Mouse (Mus musculus) forebrain, embryonic 15.5 days (tissue): ENCODE data around the gene Them4. TPM values are rescaled to one million over a fixed set of nuclear protein-coding genes. Genes with fewer than 3 reads are reported as not detected.

Experiments
- ATAC-seq: fragments of 200-750 bp; cut with Nextera tagmentation; replicated peaks from 2 replicates; pipeline ENCODE4 v1.8.0; 2017; ENCODE audit warnings: mild to moderate bottlenecking, moderate TSS enrichment, moderate library complexity
- H3K27ac ChIP-seq: fragments of 300-500 bp; sonication (generic); replicated peaks from 2 replicates; pipeline ENCODE4 v1.5.1; 2015; ENCODE audit warnings: mild to moderate bottlenecking, inconsistent platforms
- H3K27me3 ChIP-seq: fragments of 300-500 bp; sonication (generic); 2 replicates; pipeline ENCODE4 v1.6.1; 2015; ENCODE audit warnings: inconsistent platforms
- H3K36me3 ChIP-seq: fragments of 300-500 bp; sonication (generic); 2 replicates; pipeline ENCODE4 v1.6.1; 2015; ENCODE audit warnings: mild to moderate bottlenecking, inconsistent platforms
- H3K4me1 ChIP-seq: fragments of 300-500 bp; sonication (generic); 2 replicates; pipeline ENCODE4 v1.6.1; 2015; ENCODE audit warnings: inconsistent platforms
- H3K4me2 ChIP-seq: fragments of 300-500 bp; sonication (generic); replicated peaks from 2 replicates; pipeline ENCODE4 v1.6.1; 2015; ENCODE audit warnings: mild to moderate bottlenecking, inconsistent platforms
- H3K4me3 ChIP-seq: fragments of 300-500 bp; sonication (generic); 2 replicates; pipeline ENCODE4 v1.5.1; 2015; ENCODE audit warnings: mild to moderate bottlenecking, inconsistent platforms
- H3K9ac ChIP-seq: fragments of 300-500 bp; sonication (generic); replicated peaks from 2 replicates; pipeline ENCODE4 v1.6.1; 2015; ENCODE audit warnings: mild to moderate bottlenecking, inconsistent platforms
- H3K9me3 ChIP-seq: fragments of 300-500 bp; sonication (generic); 2 replicates; pipeline ENCODE4 v1.6.1; 2016; ENCODE audit warnings: inconsistent platforms
- WGBS: fragments of 180-500 bp; shearing (Covaris S2); methylation state at CpG from one replicate; pipeline ENCODE4 v1.1.7; 2015; ENCODE audit warnings: mixed read lengths; 5-methylcytosine and 5-hydroxymethylcytosine counted together
- polyA plus RNA-seq: library from polyadenylated mRNA; unstranded; fragments of >200 nt; fragmentation: Nextera tagmentation; extraction: Ambion mirVana; gene quantifications from 2 replicates; pipeline ENCODE4 v1.2.1, GENCODE M21; 2015

Gene Them4
- polyA plus RNA-seq, 1 experiment from 2014 or later = 34.1 TPM

DNA sequence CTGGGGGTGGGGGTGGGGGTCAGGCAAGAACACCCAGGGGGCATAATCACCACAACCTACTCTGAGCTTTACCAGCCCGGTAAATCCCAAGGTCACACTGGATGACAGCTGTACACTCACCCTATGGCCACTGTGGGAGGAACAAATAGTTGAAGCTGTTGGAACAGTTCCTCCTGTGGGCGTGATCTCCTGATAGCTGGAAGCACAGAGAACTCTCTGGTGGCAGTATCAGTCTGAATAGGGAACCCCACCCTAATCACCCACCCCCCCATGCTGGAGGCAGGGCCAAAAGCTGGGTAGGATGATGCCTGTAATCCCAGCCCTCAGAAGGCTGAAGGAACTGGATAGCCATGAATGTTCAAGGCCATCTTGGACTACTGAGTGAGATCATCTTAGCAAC lies 59.8 kb downstream of the Them4 start:
- no peak overlapping the region for H3K4me2 ChIP-seq
- no peaks in the 10 kb centered on the region for H3K9me3 ChIP-seq
- no peak overlapping the region for H3K27ac ChIP-seq
- ATAC-seq = no peak
- WGBS = 67% methylated on average over 2 of the region's 2 CpGs
- H3K9ac ChIP-seq = no peak overlapping the region
- H3K36me3 ChIP-seq = no peaks in the 10 kb centered on the region
- H3K27me3 ChIP-seq = peaks cover 10% of the 10 kb centered on the region; the same call in 1 of the 2 replicates
- no peak overlapping the region for H3K4me3 ChIP-seq
- H3K4me1 ChIP-seq = peaks cover 29% of the 10 kb centered on the region

DNA sequence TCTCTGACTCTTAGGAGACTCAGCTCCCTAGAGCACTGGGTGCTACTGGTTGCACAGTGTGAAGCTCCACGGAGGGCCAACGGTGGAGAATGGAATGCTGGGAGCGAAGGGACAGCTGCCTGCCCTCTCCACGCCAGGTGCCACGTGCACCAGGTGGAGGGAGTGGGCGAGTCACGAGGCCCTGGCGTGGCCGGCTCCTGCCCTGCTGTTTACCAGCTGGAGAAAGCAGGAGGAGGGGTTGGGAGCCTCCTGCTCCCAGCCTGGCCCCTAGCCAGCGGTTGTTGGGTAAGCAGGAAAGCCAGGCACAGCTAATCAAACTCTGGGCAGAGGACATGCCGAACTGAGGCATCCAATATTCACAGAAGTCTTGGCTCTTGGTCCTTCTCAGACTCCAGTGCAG lies 61.7 kb downstream of the Them4 start:
- Histone ChIP-seq H3K9ac (0 out of 2 replicates have a peak overlapping the region, but pooled peaks have one; percentile 13), H3K36me3 (no peaks in the 10 kb centered on the region), H3K27ac (no peak overlapping the region), H3K4me1 (peaks cover 29% of the 10 kb centered on the region), H3K9me3 (no peaks in the 10 kb centered on the region), H3K4me3 (peak overlapping the region; percentile 7; the same call in 1 of the 2 replicates), H3K4me2 (peak overlapping the region; percentile 37), H3K27me3 (no peaks in the 10 kb centered on the region)
- ATAC-seq = peak; percentile 23
- 4% methylated on average over 11 of the region's 11 CpGs for WGBS

DNA sequence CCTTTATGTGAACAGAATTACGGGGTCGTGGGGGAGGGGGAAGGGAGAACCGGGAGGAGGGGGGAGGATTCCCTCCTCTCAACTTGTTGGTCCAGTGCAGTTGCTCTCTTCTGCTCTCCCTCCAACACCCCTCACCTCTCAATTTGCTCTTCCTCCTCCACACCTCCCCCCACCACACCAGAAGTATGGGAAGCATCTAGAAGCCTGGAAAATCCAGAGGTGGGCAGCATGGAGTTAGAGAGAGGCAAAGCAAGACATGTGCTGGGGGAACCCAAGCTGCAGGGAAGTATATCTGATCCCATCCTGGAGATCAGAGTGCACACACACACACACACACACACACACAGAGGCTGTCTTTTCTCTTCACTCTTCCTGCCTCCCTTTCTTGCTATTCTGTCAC lies 62.1 kb downstream of the Them4 start:
- 6% methylated on average over 3 of the region's 3 CpGs for WGBS
- H3K4me1 ChIP-seq = peaks cover 29% of the 10 kb centered on the region
- H3K36me3 ChIP-seq = no peaks in the 10 kb centered on the region
- H3K4me2 ChIP-seq = peak overlapping the region; percentile 37
- H3K27me3 ChIP-seq = no peaks in the 10 kb centered on the region
- 0 out of 2 replicates have a peak overlapping the region, but pooled peaks have one; percentile 13 for H3K9ac ChIP-seq
- H3K27ac ChIP-seq = no peak overlapping the region
- no peak for ATAC-seq
- H3K9me3 ChIP-seq = no peaks in the 10 kb centered on the region
- no peak overlapping the region for H3K4me3 ChIP-seq

DNA sequence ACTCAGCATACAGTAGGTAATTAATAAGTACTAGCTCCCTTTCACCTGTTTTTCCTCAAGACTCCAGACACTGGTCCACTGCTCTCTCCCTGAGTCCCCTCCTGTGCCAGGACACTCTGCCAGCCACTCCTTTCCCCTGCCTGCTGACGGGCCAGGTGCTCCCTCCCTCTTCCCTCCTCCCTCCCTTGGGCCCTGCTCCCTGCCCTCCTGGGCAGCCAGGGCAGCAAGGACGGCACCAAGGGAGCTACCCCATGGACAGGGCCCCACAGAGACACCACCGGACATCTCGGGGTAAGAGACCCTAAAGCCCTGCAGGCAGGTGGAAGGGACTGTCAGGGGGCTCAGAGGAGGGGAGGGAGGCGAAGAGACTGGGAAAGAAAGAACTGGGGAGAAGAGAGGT lies 62.8 kb downstream of the Them4 start, which contains the start of gene Rorc:
Gene Rorc, plus strand, starts transcription at position 154 of the 400 bp plus-strand sequence.
- H3K36me3 ChIP-seq = no peaks in the 10 kb centered on the region
- H3K4me2 ChIP-seq = peak within 1 kb of the TSS; percentile 37
- 12% methylated on average over 5 of the region's 5 CpGs for whole genome bisulfite sequencing
- no peaks in the 10 kb centered on the region for H3K27me3 ChIP-seq
- no peaks in the 10 kb centered on the region for H3K9me3 ChIP-seq
- H3K9ac ChIP-seq = 0 out of 2 replicates have a peak within 1 kb of the TSS, but pooled peaks have one; percentile 13
- 0 out of 2 replicates have a peak, but pooled peaks have one; percentile 14 for ATAC-seq
- peaks cover 29% of the 10 kb centered on the region for H3K4me1 ChIP-seq
- H3K4me3 ChIP-seq = peak within 1 kb of the TSS; percentile 7; the same call in 1 of the 2 replicates
- no peak within 1 kb of the TSS for H3K27ac ChIP-seq

DNA sequence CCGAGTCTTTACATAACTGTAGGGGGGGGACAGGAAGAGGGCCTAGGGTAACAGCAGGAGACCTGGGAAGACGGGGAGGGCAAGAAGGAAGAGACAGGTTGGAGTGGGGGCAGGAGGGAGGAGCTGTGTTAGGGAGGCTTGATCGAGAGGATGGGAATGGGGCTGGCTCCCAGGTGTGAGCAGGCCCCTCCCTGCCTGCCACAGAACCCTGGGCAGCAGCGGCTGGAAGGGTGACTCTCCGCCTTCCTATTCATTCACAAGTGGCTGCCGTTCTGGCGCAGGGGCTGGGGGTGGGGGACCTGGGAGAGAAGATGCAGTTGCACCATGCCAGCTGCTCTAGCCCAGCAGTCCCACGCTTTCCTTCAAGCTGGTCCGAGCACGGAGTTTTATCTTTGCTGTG lies 63.2 kb downstream of the Them4 start:
- Histone ChIP-seq H3K36me3 (no peaks in the 10 kb centered on the region), H3K4me2 (peak overlapping the region; percentile 27; the same call in 1 of the 2 replicates), H3K4me1 (peaks cover 29% of the 10 kb centered on the region), H3K27ac (no peak overlapping the region), H3K27me3 (no peaks in the 10 kb centered on the region), H3K4me3 (no peak overlapping the region; the same call in 1 of the 2 replicates), H3K9me3 (no peaks in the 10 kb centered on the region), H3K9ac (no peak overlapping the region)
- under 1% methylated on average over 10 of the region's 10 CpGs for WGBS
- peak; percentile 27; the same call in 1 of the 2 replicates for ATAC-seq

DNA sequence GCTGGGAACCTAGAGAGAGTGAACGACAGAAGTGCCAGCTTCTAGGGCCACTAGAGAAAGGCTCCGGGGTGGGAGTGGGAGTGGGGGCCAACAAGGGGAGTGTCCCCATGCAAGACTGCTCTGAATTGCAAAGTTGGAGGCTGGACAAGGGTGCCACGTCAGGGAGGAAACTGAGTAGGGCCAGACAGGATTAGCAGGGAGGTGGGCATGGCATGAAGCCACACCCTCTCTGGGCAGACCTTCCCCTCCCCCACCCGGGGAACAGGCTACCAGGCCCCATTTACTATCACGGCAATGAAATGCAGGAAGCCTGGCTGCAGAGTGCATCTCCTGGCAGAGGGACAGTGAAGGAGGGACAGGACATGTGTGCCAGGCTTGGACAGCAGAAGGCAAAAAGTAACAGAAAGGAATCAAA lies 63.7 kb downstream of the Them4 start:
- no peak overlapping the region for H3K27ac ChIP-seq
- no peaks in the 10 kb centered on the region for H3K27me3 ChIP-seq
- peaks cover 29% of the 10 kb centered on the region for H3K4me1 ChIP-seq
- H3K9me3 ChIP-seq = no peaks in the 10 kb centered on the region
- peak; percentile 51; the same call in 1 of the 2 replicates for ATAC-seq
- H3K4me2 ChIP-seq = peak overlapping the region; percentile 27; the same call in 1 of the 2 replicates
- H3K9ac ChIP-seq = no peak overlapping the region
- H3K4me3 ChIP-seq = no peak overlapping the region
- 0% methylated on average over 5 of the region's 5 CpGs for WGBS
- no peaks in the 10 kb centered on the region for H3K36me3 ChIP-seq

DNA sequence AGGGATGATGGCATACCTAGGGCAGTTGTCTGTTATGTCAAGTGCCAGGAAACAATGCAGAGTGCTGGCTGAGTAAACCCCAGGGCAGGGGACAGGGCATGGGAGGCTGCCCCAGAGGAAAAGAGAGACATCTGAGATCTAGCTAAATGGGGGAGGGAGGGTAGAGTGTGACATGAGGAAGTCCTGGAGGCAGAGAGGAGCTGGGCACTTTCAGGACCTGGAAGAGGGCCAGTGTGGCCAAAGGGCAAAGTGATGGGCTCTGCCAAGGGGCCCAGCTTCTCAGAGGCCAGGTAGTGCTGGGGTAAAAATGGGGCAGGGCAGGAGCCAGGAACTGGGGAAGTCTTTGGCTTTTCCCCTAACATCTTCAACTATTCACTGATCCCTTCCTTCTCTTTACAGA lies 64.7 kb downstream of the Them4 start:
- Histone ChIP-seq H3K27me3 (no peaks in the 10 kb centered on the region), H3K9me3 (no peaks in the 10 kb centered on the region), H3K36me3 (no peaks in the 10 kb centered on the region), H3K27ac (no peak overlapping the region), H3K4me3 (no peak overlapping the region), H3K4me2 (no peak overlapping the region), H3K9ac (no peak overlapping the region), H3K4me1 (peaks cover 29% of the 10 kb centered on the region)
- no peak for ATAC-seq

DNA sequence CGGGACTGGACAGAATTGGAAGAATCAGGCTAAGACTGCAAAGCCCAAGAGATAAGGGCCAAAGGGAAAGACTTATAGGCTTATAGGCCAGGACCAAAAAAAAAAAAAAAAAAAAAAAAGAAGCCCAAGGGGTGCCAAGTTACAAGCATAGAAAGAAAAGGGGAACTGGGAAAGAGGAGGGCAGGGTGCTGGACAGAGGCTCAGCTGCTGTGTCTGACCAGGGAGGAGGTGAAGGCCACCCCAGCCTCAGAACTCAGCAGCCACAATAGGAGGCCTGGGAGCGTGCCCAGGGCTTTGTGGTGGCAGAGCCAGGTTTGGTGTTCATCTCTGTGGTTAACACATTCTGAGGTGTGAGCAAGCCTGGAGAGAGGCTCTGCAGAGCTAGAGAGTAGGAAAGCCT lies 65.3 kb downstream of the Them4 start:
- Histone ChIP-seq H3K9ac (no peak overlapping the region), H3K9me3 (no peaks in the 10 kb centered on the region), H3K4me1 (peaks cover 29% of the 10 kb centered on the region), H3K27ac (no peak overlapping the region), H3K36me3 (no peaks in the 10 kb centered on the region), H3K4me2 (no peak overlapping the region), H3K4me3 (no peak overlapping the region), H3K27me3 (no peaks in the 10 kb centered on the region)
- ATAC-seq = no peak
- 80% methylated on average over 2 of the region's 2 CpGs for WGBS

DNA sequence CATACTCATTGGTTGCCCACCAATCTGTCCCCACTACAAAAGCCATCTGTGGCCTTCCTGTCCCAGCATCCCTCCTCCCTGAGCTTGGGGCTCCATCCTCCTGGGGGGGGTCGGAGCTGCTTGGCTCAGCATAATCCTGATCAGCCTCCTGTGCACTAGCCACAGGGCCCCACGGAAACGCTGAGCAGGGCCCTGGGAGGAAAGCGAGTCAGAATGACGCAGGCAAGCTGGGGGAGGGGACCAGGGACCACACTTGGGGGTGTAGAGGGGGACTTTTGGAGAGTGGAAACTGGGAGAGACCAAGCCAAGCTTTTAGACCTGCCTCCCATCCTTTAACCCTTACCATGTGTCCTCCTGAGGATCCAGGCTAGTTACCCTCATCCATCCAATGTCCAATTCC lies 66.0 kb downstream of the Them4 start:
- Histone ChIP-seq H3K4me2 (no peak overlapping the region), H3K4me3 (no peak overlapping the region), H3K27me3 (no peaks in the 10 kb centered on the region), H3K4me1 (peaks cover 29% of the 10 kb centered on the region), H3K9ac (no peak overlapping the region), H3K9me3 (no peaks in the 10 kb centered on the region), H3K36me3 (no peaks in the 10 kb centered on the region), H3K27ac (no peak overlapping the region)
- WGBS = 54% methylated on average over 5 of the region's 5 CpGs
- ATAC-seq = no peak

DNA sequence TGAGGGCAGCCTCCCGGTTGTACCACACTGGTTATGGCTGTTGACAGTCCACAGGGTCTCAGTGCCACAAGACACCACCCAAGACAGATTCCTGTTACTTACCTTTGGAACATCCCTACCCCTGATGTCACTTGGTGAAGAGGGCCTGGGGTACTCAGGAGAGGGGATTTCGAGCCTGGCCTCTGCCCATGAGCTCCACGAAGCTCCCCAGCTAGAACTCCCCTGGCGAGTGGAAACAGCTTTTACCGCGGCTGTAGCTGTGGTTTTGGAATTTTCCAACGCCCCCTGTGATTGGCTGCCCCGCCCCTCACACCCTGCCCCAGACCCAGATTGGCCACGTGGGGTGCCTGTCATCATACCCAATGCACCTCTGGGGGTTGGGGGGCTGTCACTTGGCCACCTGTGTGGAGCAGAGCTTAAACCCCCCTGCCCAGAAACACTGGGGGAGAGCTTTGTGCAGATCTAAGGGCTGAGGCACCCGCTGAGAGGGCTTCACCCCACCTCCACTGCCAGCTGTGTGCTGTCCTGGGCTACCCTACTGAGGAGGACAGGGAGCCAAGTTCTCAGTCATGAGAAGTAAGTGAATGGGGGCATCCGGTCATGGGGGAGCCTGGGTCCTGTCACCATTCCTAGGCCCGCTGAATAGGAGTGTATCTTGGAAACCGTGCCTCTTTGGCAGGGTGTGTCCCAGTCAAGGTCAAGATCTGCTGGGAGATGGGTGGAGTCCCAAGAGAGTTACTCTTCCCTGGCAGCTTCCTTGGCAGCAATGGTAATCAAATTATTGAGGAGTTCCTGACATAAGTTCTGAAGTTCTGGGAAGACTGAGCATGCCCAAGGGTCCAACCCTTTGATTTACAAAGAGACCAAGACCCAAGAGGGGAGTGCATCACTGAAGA lies 67.4 kb downstream of the Them4 start:
- Histone ChIP-seq H3K4me2 (no peak overlapping the region), H3K27me3 (no peaks in the 10 kb centered on the region), H3K9ac (no peak overlapping the region), H3K4me1 (peaks cover 20% of the 10 kb centered on the region), H3K27ac (no peak overlapping the region), H3K36me3 (no peaks in the 10 kb centered on the region), H3K4me3 (no peak overlapping the region), H3K9me3 (no peaks in the 10 kb centered on the region)
- ATAC-seq = no peak
- 26% methylated on average over 13 of the region's 13 CpGs for WGBS

DNA sequence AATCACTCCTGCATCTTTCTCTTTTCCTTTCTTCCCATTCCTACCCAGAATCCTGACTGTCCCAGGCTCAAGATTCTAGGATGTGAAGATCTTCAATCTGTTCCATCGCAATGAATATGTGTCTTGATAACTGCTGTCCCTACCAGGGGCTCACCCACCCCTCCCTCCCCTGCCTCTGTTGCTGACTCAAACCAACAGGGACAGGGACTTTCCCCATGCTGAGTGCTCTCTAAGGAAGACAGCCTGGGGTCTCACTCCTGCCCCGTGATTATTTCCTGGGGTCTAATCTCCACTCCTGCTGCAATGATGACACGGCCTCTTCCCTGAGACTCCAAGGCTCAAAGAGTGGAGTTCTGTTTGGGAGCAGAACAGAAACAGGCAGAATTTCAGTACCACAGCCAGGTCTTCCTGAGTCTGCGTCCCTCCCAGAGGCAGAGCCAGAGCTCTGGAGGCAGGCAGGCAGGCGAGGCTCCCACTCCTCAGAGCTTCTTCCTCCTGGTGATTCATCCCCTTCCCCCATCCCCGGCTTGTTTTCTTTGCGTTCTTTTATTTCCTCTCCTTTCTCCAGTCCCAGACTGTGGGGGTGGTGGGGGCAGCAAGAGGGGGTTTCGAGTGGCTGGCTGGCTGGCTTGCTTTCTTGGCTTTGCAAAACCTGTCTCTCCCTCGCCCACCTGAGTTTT lies 70.1 kb downstream of the Them4 start:
- Histone ChIP-seq H3K9me3 (no peaks in the 10 kb centered on the region), H3K9ac (no peak overlapping the region), H3K4me1 (no peaks in the 10 kb centered on the region), H3K36me3 (no peaks in the 10 kb centered on the region), H3K4me2 (no peak overlapping the region), H3K27ac (no peak overlapping the region), H3K4me3 (no peak overlapping the region), H3K27me3 (no peaks in the 10 kb centered on the region)
- ATAC-seq = no peak
- 20% methylated on average over 9 of the region's 9 CpGs for WGBS
